Mouse (Mus musculus): Measurements from ENCODE around the gene Arhgef2. TPM values are rescaled to one million over a fixed set of nuclear protein-coding genes. Genes with fewer than 3 reads are reported as not detected.

Arhgef2 gene
- polyA plus RNA-seq, 2 experiments from 2014 or later, result 45.7 to 54.0 TPM

GRCm38 (mm10) chr3:88684980-88685941 is 79.5 kb downstream of the Arhgef2 start, which contains the start of gene Khdc4:
Gene Khdc4, plus strand, starts transcription at chr3:88685803.
- ATAC-seq, result peak; percentile 97

- peak; percentile 0 for ATAC-seq
Observed at GRCm38 (mm10) chr3:88685958-88686451, 80.2 kb downstream of the Arhgef2 start.

GRCm38 (mm10) chr3:88686734-88687611 is 81.2 kb downstream of the Arhgef2 start:
- no peak for ATAC-seq

GRCm38 (mm10) chr3:88689079-88689478 is 83.3 kb downstream of the Arhgef2 start:
- no peak for ATAC-seq

GRCm38 (mm10) chr3:88695545-88695944 is 89.8 kb downstream of the Arhgef2 start:
- ATAC-seq, result no peak

Other genes with a start within 250 kb of the Arhgef2 start
- not detected for gene Paqr6, start 241.4 kb upstream of the Arhgef2 start, polyA plus RNA-seq (2017; shearing (Covaris generic))
- not detected for gene Bglap3, start 233.2 kb upstream of the Arhgef2 start, polyA plus RNA-seq (2017; shearing (Covaris generic))
- gene Bglap2, start 227.3 kb upstream of the Arhgef2 start, polyA plus RNA-seq (2017; shearing (Covaris generic)), result not detected
- gene Bglap, start 221.5 kb upstream of the Arhgef2 start, polyA plus RNA-seq (2017; shearing (Covaris generic)), result not detected
- gene Pmf1, start 195.6 kb upstream of the Arhgef2 start, polyA plus RNA-seq (2017; shearing (Covaris generic)), result 10 to 100 TPM; 62.7 to 63.7 TPM
- 10 to 100 TPM; 12.8 to 16.7 TPM for gene Slc25a44, start 180.8 kb upstream of the Arhgef2 start, polyA plus RNA-seq (2017; shearing (Covaris generic))
- 10 to 100 TPM; 31.5 to 44.8 TPM for gene Sema4a, start 144.8 kb upstream of the Arhgef2 start, polyA plus RNA-seq (2017; shearing (Covaris generic))
- gene Lmna, start 96.0 kb upstream of the Arhgef2 start, polyA plus RNA-seq (2017; shearing (Covaris generic)), result 1 to 10 TPM; 4.6 to 6.4 TPM
- under 1 TPM; 0.10 to 0.81 TPM for gene Mex3a, start 73.6 kb upstream of the Arhgef2 start, polyA plus RNA-seq (2017; shearing (Covaris generic))
- not detected for gene Rab25, start 57.7 kb upstream of the Arhgef2 start, polyA plus RNA-seq (2017; shearing (Covaris generic))
- 100 to 1,000 TPM; 132 to 197 TPM for gene Lamtor2, start 52.9 kb upstream of the Arhgef2 start, polyA plus RNA-seq (2017; shearing (Covaris generic))
- 10 to 100 TPM; 10.9 to 14.0 TPM for gene Ubqln4, start 52.2 kb upstream of the Arhgef2 start, polyA plus RNA-seq (2017; shearing (Covaris generic))
- gene Ssr2, start 30.1 kb upstream of the Arhgef2 start, polyA plus RNA-seq (2017; shearing (Covaris generic)), result 100 to 1,000 TPM; 163 to 193 TPM
- not detected for gene Rxfp4, start 47.2 kb downstream of the Arhgef2 start, polyA plus RNA-seq (2017; shearing (Covaris generic))
- gene Khdc4, start 79.8 kb downstream of the Arhgef2 start, polyA plus RNA-seq (2017; shearing (Covaris generic)), result 10 to 100 TPM; 43.2 to 46.4 TPM
- 10 to 100 TPM; 36.5 to 43.2 TPM for gene Rit1, start 110.9 kb downstream of the Arhgef2 start, polyA plus RNA-seq (2017; shearing (Covaris generic))
- gene Syt11, start 169.2 kb downstream of the Arhgef2 start, polyA plus RNA-seq (2017; shearing (Covaris generic)), result 100 to 1,000 TPM in 1 of 2 experiments, 10 to 100 TPM in 1; 95.9 to 102 TPM
- gene Gon4l, start 229.3 kb downstream of the Arhgef2 start, polyA plus RNA-seq (2017; shearing (Covaris generic)), result 10 to 100 TPM; 13.7 to 16.1 TPM